Mouse (Mus musculus): ENCODE data around the gene Mum1. TPM values are rescaled to one million over a fixed set of nuclear protein-coding genes. Genes with fewer than 3 reads are reported as not detected.
"Not testable (repeated sequence)": the region's sequence is repeated elsewhere in the genome, so short reads cannot be mapped to it uniquely, and the experiment has no call there.

The Mum1 gene
- polyA plus RNA-seq, 1 experiment from 2014 or later: 79.4 TPM

- peaks cover 21% of the 10 kb centered on the region for H3K36me3 ChIP-seq (ENCODE audit: control insufficient read depth, insufficient read depth, low read length)
- ATAC-seq (replicated peaks; ENCODE audit: low FRiP score): no peak
- H3K27me3 ChIP-seq (ENCODE audit: control insufficient read depth, insufficient read depth, low read length): no peaks in the 10 kb centered on the region
- H3K9ac ChIP-seq (ENCODE audit: low read length): no peak overlapping the region
- H3K27ac ChIP-seq (ENCODE audit: low read depth, low read length): no peak overlapping the region
- no peaks in the 10 kb centered on the region for H3K9me3 ChIP-seq (ENCODE audit: control insufficient read depth, low read length)
- DNase-seq (ENCODE audit: low spot score): no peak
- H3K4me1 ChIP-seq (replicated peaks; ENCODE audit: control insufficient read depth, insufficient read depth, low read length): peaks cover 3% of the 10 kb centered on the region; the same call in 1 of the 2 replicates
- 89% methylated on average over 3 of the region's 3 CpGs for WGBS
- H3K4me2 ChIP-seq (ENCODE audit: low read depth, low read length, severe bottlenecking): no peak overlapping the region
- no peak overlapping the region for H3K4me3 ChIP-seq (ENCODE audit: low read depth, low read length)
These were observed 12.1 kb downstream of the Mum1 start for GRCm38 (mm10) chr10:80238306-80238705.

- Histone ChIP-seq H3K4me2 (ENCODE audit: low read depth, low read length, severe bottlenecking) (no peak overlapping the region), H3K9ac (ENCODE audit: low read length) (no peak overlapping the region), H3K27me3 (ENCODE audit: control insufficient read depth, insufficient read depth, low read length) (no peaks in the 10 kb centered on the region), H3K4me1 (replicated peaks; ENCODE audit: control insufficient read depth, insufficient read depth, low read length) (no peaks in the 10 kb centered on the region), H3K36me3 (ENCODE audit: control insufficient read depth, insufficient read depth, low read length) (peaks cover 21% of the 10 kb centered on the region), H3K27ac (ENCODE audit: low read depth, low read length) (no peak overlapping the region), H3K9me3 (ENCODE audit: control insufficient read depth, low read length) (no peaks in the 10 kb centered on the region), H3K4me3 (ENCODE audit: low read depth, low read length) (no peak overlapping the region)
- DNase-seq (ENCODE audit: low spot score): no peak
- no peak for ATAC-seq (replicated peaks; ENCODE audit: low FRiP score)
- WGBS: 89% methylated on average over 6 of the region's 6 CpGs
These were observed 13.6 kb downstream of the Mum1 start for GRCm38 (mm10) chr10:80239791-80240190.

- no peak for ATAC-seq (replicated peaks; ENCODE audit: low FRiP score)
- WGBS: 72% methylated on average over 9 of the region's 9 CpGs
These were observed 15.9 kb downstream of the Mum1 start for GRCm38 (mm10) chr10:80242088-80242487.

DNA sequence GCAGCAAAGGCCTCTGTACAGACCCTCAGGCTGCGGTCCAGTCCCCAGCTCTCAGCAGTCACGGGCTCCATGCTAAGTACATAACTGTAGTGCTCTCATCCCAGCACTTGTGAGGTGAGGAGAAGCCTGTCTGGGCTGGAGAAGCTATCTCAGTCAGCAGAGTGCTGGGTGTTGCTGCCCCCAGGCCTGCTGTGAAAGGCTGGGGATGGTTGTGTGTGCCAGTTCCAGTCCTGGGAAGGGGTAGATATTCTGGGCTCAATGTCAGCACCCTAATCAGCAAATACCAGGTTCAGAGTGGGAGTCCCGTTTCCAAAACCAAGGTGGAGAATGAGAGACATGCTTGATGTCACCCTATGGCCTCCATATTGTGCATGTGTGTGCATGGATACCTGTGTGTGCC is 16.4 kb downstream of the Mum1 start:
- WGBS: 95% methylated on average over 3 of the region's 3 CpGs
- Histone ChIP-seq H3K36me3 (ENCODE audit: control insufficient read depth, insufficient read depth, low read length) (peaks cover 21% of the 10 kb centered on the region), H3K27me3 (ENCODE audit: control insufficient read depth, insufficient read depth, low read length) (no peaks in the 10 kb centered on the region), H3K4me3 (ENCODE audit: low read depth, low read length) (no peak overlapping the region), H3K4me1 (replicated peaks; ENCODE audit: control insufficient read depth, insufficient read depth, low read length) (peaks cover 3% of the 10 kb centered on the region), H3K27ac (ENCODE audit: low read depth, low read length) (no peak overlapping the region), H3K4me2 (ENCODE audit: low read depth, low read length, severe bottlenecking) (no peak overlapping the region), H3K9ac (ENCODE audit: low read length) (no peak overlapping the region), H3K9me3 (ENCODE audit: control insufficient read depth, low read length) (no peaks in the 10 kb centered on the region)
- ATAC-seq (replicated peaks; ENCODE audit: low FRiP score): no peak
- no peak for DNase-seq (ENCODE audit: low spot score)

More at GRCm38 (mm10) chr10:80242088-80242487, 15.9 kb downstream of the Mum1 start:
- H3K4me3 ChIP-seq (ENCODE audit: low read depth, low read length): no peak overlapping the region
- H3K27ac ChIP-seq (ENCODE audit: low read depth, low read length): no peak overlapping the region
- peaks cover 21% of the 10 kb centered on the region for H3K36me3 ChIP-seq (ENCODE audit: control insufficient read depth, insufficient read depth, low read length)
- no peaks in the 10 kb centered on the region for H3K9me3 ChIP-seq (ENCODE audit: control insufficient read depth, low read length)
- DNase-seq (ENCODE audit: low spot score): no peak
- H3K27me3 ChIP-seq (ENCODE audit: control insufficient read depth, insufficient read depth, low read length): no peaks in the 10 kb centered on the region
- H3K4me1 ChIP-seq (replicated peaks; ENCODE audit: control insufficient read depth, insufficient read depth, low read length): peaks cover 3% of the 10 kb centered on the region
- H3K9ac ChIP-seq (ENCODE audit: low read length): no peak overlapping the region
- H3K4me2 ChIP-seq (ENCODE audit: low read depth, low read length, severe bottlenecking): no peak overlapping the region

- H3K4me1 ChIP-seq (replicated peaks; ENCODE audit: control insufficient read depth, insufficient read depth, low read length): peaks cover 5% of the 10 kb centered on the region
- no peak overlapping the region for H3K4me3 ChIP-seq (ENCODE audit: low read depth, low read length)
- H3K27ac ChIP-seq (ENCODE audit: low read depth, low read length): peak overlapping the region; percentile 41; the same call in 1 of the 2 replicates
- peak overlapping the region; percentile 41; the same call in 1 of the 2 replicates for H3K9ac ChIP-seq (ENCODE audit: low read length)
- H3K9me3 ChIP-seq (ENCODE audit: control insufficient read depth, low read length): no peaks in the 10 kb centered on the region
- H3K4me2 ChIP-seq (ENCODE audit: low read depth, low read length, severe bottlenecking): no peak overlapping the region
- ATAC-seq (replicated peaks; ENCODE audit: low FRiP score): no peak
- H3K27me3 ChIP-seq (ENCODE audit: control insufficient read depth, insufficient read depth, low read length): no peaks in the 10 kb centered on the region
- peaks cover 16% of the 10 kb centered on the region for H3K36me3 ChIP-seq (ENCODE audit: control insufficient read depth, insufficient read depth, low read length)
- DNase-seq (ENCODE audit: low spot score): peak; percentile 76
- WGBS: 45% methylated on average over 5 of the region's 5 CpGs
These were observed 18.7 kb downstream of the Mum1 start for GRCm38 (mm10) chr10:80244791-80245399.

DNA sequence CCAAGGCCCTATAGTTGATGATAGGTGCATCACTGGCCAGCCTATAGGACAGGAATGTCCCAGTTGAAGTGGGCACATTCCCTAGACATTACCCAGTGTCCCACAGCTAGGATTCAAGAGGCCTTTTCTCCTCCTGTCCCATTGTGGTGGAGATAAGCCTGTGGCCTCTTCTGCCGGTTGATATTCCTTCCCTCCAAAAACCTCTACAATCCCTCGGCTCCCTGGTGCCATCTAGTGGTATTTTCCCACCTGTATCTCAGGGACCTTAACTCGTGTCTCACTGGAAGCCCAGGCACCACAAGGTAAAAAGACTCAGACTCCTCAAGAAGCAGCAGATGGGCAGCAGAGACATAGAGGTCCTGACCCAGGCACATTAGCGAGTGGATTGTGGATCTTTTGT is 19.4 kb downstream of the Mum1 start:
- no peaks in the 10 kb centered on the region for H3K27me3 ChIP-seq (ENCODE audit: control insufficient read depth, insufficient read depth, low read length)
- peak overlapping the region; percentile 41 for H3K9ac ChIP-seq (ENCODE audit: low read length)
- DNase-seq (ENCODE audit: low spot score) (peak; percentile 89), ATAC-seq (replicated peaks; ENCODE audit: low FRiP score) (no peak)
- 6% methylated on average over 4 of the region's 4 CpGs for WGBS
- H3K4me2 ChIP-seq (ENCODE audit: low read depth, low read length, severe bottlenecking): no peak overlapping the region
- H3K9me3 ChIP-seq (ENCODE audit: control insufficient read depth, low read length): no peaks in the 10 kb centered on the region
- peak overlapping the region; percentile 41; the same call in 1 of the 2 replicates for H3K27ac ChIP-seq (ENCODE audit: low read depth, low read length)
- H3K4me1 ChIP-seq (replicated peaks; ENCODE audit: control insufficient read depth, insufficient read depth, low read length): peaks cover 10% of the 10 kb centered on the region
- no peak overlapping the region for H3K4me3 ChIP-seq (ENCODE audit: low read depth, low read length)
- peaks cover 12% of the 10 kb centered on the region for H3K36me3 ChIP-seq (ENCODE audit: control insufficient read depth, insufficient read depth, low read length)

DNA sequence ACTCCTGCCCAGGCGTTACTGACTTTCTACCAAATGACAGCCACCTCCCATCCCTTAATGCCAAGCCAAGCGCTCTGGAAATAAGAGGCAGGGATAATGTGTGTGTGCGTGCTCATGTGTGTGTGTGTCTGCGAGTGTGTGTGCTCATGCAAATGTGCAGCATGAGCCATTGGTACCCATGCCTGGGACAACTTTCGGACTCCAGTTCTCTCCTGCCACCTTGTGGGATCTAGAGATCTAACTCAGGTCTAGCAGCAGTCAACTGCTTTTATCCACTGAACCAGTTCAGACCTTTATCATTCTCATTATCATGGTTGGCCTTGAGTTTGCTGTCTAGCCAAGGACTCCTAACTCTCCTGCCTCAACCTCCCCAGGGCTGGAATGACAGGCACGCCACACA is 21.6 kb downstream of the Mum1 start:
- H3K27ac ChIP-seq (ENCODE audit: low read depth, low read length): no peak overlapping the region
- no peak for ATAC-seq (replicated peaks; ENCODE audit: low FRiP score)
- peaks cover 13% of the 10 kb centered on the region for H3K4me1 ChIP-seq (replicated peaks; ENCODE audit: control insufficient read depth, insufficient read depth, low read length)
- H3K4me3 ChIP-seq (ENCODE audit: low read depth, low read length): no peak overlapping the region
- no peaks in the 10 kb centered on the region for H3K9me3 ChIP-seq (ENCODE audit: control insufficient read depth, low read length)
- H3K4me2 ChIP-seq (ENCODE audit: low read depth, low read length, severe bottlenecking): no peak overlapping the region
- DNase-seq (ENCODE audit: low spot score): no peak
- no peaks in the 10 kb centered on the region; the same call in 1 of the 2 replicates for H3K36me3 ChIP-seq (ENCODE audit: control insufficient read depth, insufficient read depth, low read length)
- no peak overlapping the region for H3K9ac ChIP-seq (ENCODE audit: low read length)
- no peaks in the 10 kb centered on the region for H3K27me3 ChIP-seq (ENCODE audit: control insufficient read depth, insufficient read depth, low read length)
- 56% methylated on average over 6 of the region's 6 CpGs for WGBS

DNA sequence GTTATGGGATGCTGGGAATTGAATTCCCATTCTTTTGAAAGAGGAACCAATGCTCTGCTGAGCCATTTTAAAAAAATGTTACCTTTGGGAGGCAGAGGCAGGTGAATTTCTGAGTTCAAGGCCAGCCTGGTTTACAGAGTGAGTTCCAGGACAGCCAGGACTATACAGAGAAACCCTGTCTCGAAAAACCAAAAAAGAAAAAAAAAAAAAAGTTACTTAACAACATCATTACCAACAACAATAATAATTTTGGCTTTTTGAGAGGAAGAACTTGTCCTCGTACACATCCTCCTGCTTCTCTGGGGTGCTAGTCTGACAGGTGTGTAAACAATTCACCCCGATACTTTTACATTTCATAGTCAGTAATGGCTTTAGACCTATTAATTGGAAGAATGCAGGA is 22.2 kb downstream of the Mum1 start:
- ATAC-seq (replicated peaks; ENCODE audit: low FRiP score): 0 out of 2 replicates have a peak, but pooled peaks have one; percentile 18
- H3K36me3 ChIP-seq (ENCODE audit: control insufficient read depth, insufficient read depth, low read length); DNase-seq (ENCODE audit: low spot score); H3K27me3 ChIP-seq (ENCODE audit: control insufficient read depth, insufficient read depth, low read length); H3K9me3 ChIP-seq (ENCODE audit: control insufficient read depth, low read length); H3K27ac ChIP-seq (ENCODE audit: low read depth, low read length); H3K9ac ChIP-seq (ENCODE audit: low read length): not testable (repeated sequence)
- Histone ChIP-seq H3K4me2 (ENCODE audit: low read depth, low read length, severe bottlenecking) (peak overlapping the region; percentile 77; the same call in 1 of the 2 replicates), H3K4me1 (replicated peaks; ENCODE audit: control insufficient read depth, insufficient read depth, low read length) (peaks cover 13% of the 10 kb centered on the region), H3K4me3 (ENCODE audit: low read depth, low read length) (peak overlapping the region; percentile 69)
- WGBS: 40% methylated on average over 3 of the region's 3 CpGs

All from forebrain, embryonic 11.5 days (tissue).